Mouse (Mus musculus): ENCODE results near the gene Lrp1.

The Lrp1 gene

GRCm38 (mm10) chr10:127652906-127653638 lies 32.1 kb upstream of the Lrp1 start:
- no peak for DNase-seq (ENCODE audit: low read depth in 1 of 2, low spot score in 2 of 2)

- no peak for DNase-seq (ENCODE audit: low read depth in 1 of 2, low spot score in 2 of 2)
These were observed 24.8 kb upstream of the Lrp1 start for GRCm38 (mm10) chr10:127645791-127646190.

DNA sequence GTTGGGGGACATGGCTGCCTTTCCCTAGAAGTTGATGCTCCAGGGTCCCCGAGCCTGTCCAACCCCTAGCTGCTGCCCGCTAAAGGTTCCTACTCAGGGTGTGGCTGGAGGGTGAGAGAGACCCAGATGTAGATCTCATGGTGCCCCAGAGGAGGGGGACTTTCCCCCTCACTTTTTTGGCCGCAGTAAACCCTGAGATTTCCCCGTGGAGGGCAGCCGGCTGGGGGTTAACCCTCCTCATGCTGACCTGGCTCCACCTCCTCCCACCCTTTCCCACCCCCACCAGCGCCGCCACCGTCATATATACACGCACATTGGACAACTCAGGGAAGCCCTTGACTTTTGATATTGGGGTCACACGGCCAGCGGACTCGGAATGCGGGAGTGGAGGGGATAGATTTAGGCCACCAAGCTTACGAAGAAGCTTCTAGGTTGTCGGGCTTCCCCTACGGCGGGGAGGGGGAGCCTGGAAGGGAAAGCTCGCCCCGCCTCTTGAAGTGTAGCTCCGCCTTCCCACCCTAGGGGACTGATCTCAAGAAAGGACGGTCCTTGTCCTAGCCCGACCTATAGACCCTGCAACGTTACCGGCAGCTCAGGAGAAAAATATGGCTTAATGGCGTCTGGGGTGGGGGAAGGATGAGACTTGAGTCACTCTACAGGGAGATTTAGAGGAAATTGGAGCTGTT lies 22.7 kb upstream of the Lrp1 start:
- DNase-seq (ENCODE audit: low read depth in 1 of 2, low spot score in 2 of 2): peak in 1 of 2 experiments; percentile 77

GRCm38 (mm10) chr10:127642772-127643552 lies 22.0 kb upstream of the Lrp1 start, which contains the start of gene Stat6:
TSS of gene Stat6 (plus strand) at chr10:127642986.
- peak; percentile 67 to 85 for DNase-seq (ENCODE audit: low read depth in 1 of 2, low spot score in 2 of 2)

DNA sequence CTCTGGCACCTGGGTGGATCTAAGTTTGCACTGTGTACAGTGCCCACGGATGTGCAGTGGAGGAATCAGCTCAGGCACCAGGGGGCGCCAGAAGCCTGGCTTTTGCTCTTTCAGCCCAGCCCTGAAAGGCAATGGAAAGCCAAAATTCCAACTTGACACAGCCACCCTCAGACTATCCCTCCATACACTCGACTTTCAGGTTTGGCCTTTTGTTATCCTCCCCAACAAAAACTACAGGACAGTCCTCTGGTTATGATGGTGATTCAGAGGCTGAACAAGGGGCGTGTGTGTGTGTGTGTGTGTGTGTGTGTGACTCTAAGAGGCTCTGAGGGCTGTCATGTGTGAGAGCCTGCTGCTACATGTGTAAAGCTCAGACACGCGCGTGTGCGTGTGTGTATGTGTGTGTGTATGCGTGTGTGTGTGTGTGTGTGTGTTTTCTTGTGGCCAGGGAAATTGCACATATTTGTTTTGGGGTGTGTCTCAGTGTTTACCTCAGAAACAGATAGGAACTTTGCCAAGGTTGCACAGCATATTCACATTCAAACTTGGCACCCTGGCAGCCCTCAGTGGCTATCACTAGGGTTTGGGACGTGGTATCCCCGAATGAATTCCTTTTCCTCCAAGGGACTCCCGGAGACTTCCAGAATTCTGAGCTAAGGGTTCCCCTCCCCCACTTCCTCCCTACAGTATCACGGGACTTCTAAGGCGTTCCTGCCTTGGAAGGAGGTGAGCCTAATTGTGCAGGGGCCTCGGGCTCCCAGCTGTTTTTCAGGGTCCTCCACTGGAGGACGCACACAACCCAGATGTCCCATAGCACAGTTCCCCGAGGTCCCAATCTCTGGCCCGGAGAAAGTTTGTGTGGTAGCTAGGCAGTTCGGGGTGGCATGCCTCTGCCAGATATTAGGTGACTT lies 21.2 kb upstream of the Lrp1 start:
- DNase-seq (ENCODE audit: low read depth in 1 of 2, low spot score in 2 of 2): peak in 1 of 2 experiments; percentile 72

- no peak for DNase-seq (ENCODE audit: low read depth in 1 of 2, low spot score in 2 of 2)
These were observed 19.5 kb upstream of the Lrp1 start for GRCm38 (mm10) chr10:127640421-127640820.

- no peak for DNase-seq (ENCODE audit: low read depth in 1 of 2, low spot score in 2 of 2)
These were observed 11.8 kb upstream of the Lrp1 start for GRCm38 (mm10) chr10:127632668-127633271.

DNA sequence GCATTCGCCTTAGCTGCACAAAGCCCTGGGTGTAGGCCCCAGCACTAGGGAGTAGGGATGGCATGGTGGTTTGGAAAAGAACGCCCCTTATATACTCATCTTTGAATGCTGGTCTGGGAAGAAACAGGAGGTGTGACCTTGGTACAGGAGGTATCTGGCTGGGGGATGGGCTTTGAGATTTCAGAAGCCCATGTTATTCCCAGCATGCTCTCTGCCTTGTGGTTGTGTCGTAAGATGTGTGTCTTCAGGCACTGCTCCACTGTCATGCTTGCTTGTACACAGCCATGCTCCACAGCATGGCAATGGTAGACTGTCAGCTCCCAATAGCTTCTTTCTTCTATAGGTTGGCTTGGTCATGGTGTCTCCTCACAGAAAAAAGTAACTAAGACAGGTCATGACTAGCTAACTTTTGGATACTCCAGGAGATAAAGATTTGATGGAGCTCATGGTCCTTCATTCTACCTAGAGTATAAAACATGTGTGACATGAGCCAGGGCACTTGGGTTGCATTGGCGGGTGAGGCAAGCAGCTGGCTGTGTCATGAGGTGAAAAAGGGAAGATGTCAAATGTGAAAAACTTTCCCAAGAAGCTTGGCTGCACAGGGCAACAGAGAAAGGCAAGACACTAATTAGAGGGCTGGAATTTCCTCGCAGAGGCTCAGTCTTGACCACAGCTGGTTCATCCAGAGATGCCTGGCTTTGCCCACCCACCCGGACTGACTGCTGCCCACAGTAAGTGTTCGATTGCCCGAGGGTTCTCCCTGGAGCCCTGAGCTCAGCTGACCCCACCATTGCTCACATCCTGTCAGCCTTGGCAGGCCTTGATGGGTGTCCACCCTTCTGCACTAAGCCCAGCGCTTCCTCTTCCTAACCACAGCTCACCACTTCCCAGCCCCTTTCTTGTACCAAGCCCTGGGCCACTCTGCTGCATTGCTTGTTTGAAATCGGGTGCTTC lies 10.6 kb upstream of the Lrp1 start:
- DNase-seq (ENCODE audit: low read depth in 1 of 2, low spot score in 2 of 2): peak; percentile 81 to 82

DNA sequence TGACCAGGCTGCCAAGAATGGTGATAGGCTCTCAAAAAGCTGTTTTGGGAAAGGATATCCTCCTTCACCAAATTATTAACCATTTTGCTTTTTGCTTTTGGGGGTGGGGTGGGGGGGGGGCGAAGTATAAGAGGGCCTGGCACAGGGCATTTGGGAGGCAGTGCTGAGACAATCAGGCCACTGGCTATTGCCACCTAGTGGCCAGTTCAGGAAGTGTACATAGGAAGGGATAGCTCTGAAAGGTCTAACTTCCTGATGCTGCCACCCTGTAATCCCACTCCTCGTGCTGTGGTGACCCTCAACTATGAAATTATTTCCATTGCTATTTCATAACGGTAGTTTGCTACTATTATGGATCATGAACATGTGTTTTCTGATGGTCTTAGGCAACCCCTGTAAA lies 5.5 kb upstream of the Lrp1 start:
- DNase-seq (ENCODE audit: low read depth in 1 of 2, low spot score in 2 of 2): no peak

GRCm38 (mm10) chr10:127623439-127624216 lies 2.7 kb upstream of the Lrp1 start:
- no peak for DNase-seq (ENCODE audit: low read depth in 1 of 2, low spot score in 2 of 2)

DNA sequence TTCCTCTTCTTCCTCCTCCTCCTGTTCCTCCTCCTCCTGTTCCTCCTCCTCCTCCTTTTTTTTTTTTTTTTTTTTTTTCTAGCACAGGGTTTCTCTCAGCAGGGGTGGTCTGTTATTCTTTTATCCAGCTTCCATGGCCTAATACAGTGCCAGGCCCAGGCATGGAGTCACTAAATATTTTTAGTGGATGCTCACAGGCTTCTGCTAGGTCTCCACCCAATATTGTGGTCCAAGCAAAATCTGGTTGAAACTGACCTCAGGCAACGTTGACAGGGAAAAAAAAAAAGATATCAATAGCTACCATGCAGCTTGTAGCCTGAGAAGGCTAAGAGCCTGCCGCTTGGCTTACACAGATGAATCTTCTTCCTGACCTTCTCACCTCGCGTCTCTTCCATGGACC lies 1.7 kb upstream of the Lrp1 start:
- DNase-seq (ENCODE audit: low read depth in 1 of 2, low spot score in 2 of 2): no peak

DNA sequence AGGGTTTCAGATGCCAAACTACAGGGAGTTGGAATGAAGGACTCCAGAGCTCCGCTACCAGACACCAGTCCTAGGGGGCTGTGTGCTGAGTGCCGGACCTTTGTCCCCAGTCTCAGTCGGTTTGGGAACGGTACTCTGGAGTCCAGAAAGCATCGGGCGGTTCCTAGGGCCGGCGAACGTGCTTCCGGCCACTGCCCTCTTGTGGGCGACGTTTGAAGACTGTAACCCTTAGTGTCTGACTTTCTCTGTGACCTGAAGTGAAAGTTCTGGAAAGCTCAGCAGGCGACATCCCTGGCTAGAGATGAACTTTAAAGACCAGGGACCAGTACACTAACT lies 1.1 kb upstream of the Lrp1 start:
- no peak for DNase-seq (ENCODE audit: low read depth in 1 of 2, low spot score in 2 of 2)

DNA sequence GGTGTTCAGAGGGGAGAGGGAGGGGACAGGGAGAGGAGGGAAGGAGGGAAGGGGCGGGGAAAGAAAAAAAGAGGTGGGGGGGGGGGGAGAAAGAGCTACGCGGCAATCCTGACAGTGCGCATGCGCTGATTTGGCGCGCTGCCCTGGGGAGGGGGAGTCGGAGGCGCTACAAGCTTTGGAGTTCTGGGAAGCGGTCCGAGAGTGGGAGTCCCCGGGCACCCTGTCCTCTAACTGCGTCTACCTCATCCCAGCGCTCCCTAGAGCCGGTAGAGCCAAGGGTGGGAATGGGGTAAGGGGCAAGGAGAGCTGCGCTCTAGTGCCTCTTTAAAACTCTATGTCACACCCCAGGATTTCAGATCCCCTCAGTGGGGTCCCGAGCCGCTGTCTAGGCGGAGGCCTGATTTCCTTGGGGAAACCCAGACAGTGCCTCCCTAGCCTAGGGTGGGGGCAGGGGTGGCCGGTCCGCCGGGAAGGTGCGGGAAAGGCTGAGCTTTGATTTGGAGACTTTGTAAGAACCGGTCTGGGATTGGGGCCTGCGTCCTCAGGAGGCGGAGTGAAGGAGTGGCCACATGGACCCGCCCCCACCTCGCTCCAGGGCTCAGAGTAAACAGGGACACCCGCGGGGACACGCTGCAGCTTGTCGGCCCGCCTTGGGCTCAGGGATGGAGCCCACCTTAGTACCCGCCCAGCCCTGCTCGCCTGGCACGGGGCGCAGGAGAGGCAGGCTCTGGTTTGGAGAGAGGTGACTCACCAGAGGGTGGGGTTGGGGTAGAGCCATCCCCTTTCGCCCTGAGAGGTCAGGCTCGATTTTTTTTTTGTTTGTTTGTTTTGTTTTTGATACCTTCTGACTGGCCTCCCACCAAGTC lies 476 bp upstream of the Lrp1 start:
- DNase-seq (ENCODE audit: low read depth in 1 of 2, low spot score in 2 of 2): peak in 1 of 2 experiments; percentile 78

- DNase-seq (ENCODE audit: low read depth in 1 of 2, low spot score in 2 of 2): no peak
These were observed 975 bp downstream of the Lrp1 start for GRCm38 (mm10) chr10:127619941-127620405.

- DNase-seq (ENCODE audit: low read depth in 1 of 2, low spot score in 2 of 2): no peak
These were observed 1.7 kb downstream of the Lrp1 start for GRCm38 (mm10) chr10:127619119-127619721.

DNA sequence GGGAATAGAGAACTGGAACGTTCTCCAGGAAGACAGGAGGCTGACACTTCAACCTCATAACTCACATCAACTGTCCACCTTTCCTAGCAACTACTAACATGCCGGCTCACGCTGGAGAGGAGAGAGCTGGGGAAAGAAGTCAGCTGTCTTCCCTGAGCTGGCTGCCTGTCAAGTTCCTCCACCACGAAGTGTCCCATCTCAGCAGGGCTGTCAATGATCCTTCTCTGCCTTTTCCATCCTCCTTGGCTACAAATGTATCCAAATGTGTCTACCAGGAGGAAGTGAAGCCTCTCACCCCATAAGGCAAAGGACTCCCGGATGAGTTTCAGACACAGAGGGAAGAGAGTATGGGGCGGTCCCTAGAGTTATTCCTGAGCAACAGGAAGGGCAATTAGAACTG lies 2.8 kb downstream of the Lrp1 start:
- DNase-seq (ENCODE audit: low read depth in 1 of 2, low spot score in 2 of 2): no peak

DNA sequence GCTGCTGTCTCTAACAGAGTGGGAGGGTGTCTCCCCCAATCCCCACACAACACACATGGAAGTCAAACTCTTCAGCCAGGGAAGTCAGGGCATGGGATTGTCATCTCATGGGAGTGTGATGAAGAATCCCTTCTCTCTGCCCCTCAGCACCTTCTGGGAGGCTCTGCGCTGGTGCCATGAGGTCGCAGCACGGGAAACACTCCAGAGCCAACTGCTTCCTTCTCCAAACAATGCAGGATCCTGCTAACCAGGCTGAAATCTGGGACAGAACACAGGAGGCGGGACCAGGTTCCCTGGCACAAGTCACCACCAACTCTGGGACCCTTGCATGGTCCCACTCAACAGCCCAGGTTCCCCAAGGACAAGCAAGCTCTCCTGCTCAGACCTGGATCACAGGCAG lies 3.7 kb downstream of the Lrp1 start:
- DNase-seq (ENCODE audit: low read depth in 1 of 2, low spot score in 2 of 2): no peak

Measured in monocyte, adult 2 months (primary cell).